Mouse (Mus musculus) megakaryocyte, embryonic 14.5 days (primary cell): ENCODE data around the gene Plagl1.

Experiments
- FLI1 ChIP-seq: IDR thresholded peaks from 2 replicates; pipeline ENCODE4 v1.6.1; 2012; ENCODE audit warnings: low read length, inconsistent platforms, mixed read lengths
- GATA1 ChIP-seq: IDR thresholded peaks from 3 replicates; pipeline ENCODE4 v1.6.1; 2012; ENCODE audit warnings: mixed read lengths, low read length, inconsistent platforms, borderline replicate concordance

DNA sequence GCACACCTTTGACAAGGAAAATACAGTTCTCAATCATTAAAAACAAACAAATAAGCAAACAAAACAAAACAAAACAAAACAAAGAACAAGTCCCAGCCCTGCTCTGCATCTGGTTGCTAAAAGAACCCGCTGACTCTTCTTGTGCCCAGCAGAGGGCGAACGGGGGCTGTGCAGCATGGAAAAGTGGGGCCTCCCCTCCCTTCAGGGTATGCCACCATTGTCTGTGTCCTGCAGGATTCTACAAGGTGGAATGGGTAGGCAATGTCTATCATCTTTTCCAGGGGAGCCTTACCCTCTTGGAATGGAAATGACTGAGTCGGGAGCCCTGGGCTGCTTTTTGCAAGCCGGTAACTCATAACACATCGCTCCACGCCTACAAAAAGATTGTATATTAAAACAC is 41.8 kb upstream of the Plagl1 start:
- TF ChIP-seq FLI1 (no peak), GATA1 (no peak)
